Mouse (Mus musculus) bone marrow macrophage, adult 2 months (primary cell): Measurements from ENCODE around the gene Abhd2.
A peak's percentile ranks its signal among the peaks of the same experiment; 100 is the strongest.

Experiments
- CTCF ChIP-seq: IDR thresholded peaks from 2 replicates; pipeline ENCODE4 v1.5.1; 2012; ENCODE audit warnings: low read depth, mild to moderate bottlenecking, low read length, moderate library complexity
- POLR2A ChIP-seq: IDR thresholded peaks from 2 replicates; pipeline ENCODE4 v1.6.1; 2012; ENCODE audit warnings: mild to moderate bottlenecking, low read depth, low read length, borderline replicate concordance

DNA sequence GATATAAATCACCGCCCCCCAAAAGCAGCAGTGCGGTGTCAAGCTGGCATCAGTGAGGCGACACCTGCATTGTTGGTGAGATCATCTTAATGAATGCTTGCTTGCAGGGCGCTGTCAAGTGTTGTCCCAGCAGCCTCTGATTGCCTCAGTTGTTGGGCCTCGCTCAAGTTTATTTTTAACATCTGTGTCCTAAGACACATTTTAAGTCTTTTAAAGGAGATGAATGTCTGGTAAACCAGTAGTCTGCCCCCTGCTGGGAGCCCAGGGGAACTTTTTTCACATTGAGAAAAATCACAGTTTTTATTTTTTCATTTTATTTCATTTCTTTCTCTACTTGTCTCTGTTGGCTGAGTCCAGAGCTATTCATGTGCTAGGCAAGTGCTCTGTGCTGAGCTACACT is 34.3 kb upstream of the Abhd2 start:
- TF ChIP-seq POLR2A (no peak), CTCF (peak; percentile 69)
